Mouse (Mus musculus) embryonic facial prominence, embryonic 11.5 days (tissue): ENCODE data around the gene Pitx3. TPM values are rescaled to one million over a fixed set of nuclear protein-coding genes. Genes with fewer than 3 reads are reported as not detected.
A peak's percentile ranks its signal among the peaks of the same experiment; 100 is the strongest.

ENCODE experiments used
- ATAC-seq: fragments of 200-750 bp; cut with Nextera tagmentation; replicated peaks from 2 replicates; pipeline ENCODE4 v1.8.0; 2017; ENCODE audit warnings: low read depth; ENCODE audit not compliant: insufficient number of reproducible peaks, low FRiP score, low TSS enrichment
- DNase-seq: peaks from one replicate; pipeline ENCODE4 v3.0.0-alpha.2; 2015; ENCODE audit warnings: low spot score
- H3K27ac ChIP-seq: fragments of 300-500 bp; sonication (generic); replicated peaks from 2 replicates; pipeline ENCODE4 v1.5.1; 2014; ENCODE audit warnings: mild to moderate bottlenecking, low read depth, low read length, control low read depth
- H3K27me3 ChIP-seq: fragments of 300-500 bp; sonication (generic); 2 replicates; pipeline ENCODE4 v1.6.1; 2014; ENCODE audit warnings: mild to moderate bottlenecking, low read length, moderate library complexity, mixed read lengths; ENCODE audit not compliant: control insufficient read depth, insufficient read depth
- H3K36me3 ChIP-seq: fragments of 300-500 bp; sonication (generic); replicated peaks from 2 replicates; pipeline ENCODE4 v1.6.1; 2014; ENCODE audit warnings: low read depth, mild to moderate bottlenecking, low read length, moderate library complexity, mixed read lengths; ENCODE audit not compliant: control insufficient read depth, insufficient read depth
- H3K4me1 ChIP-seq: fragments of 300-500 bp; sonication (generic); 2 replicates; pipeline ENCODE4 v1.6.1; 2014; ENCODE audit warnings: low read length, mixed read lengths; ENCODE audit not compliant: control insufficient read depth, insufficient read depth
- H3K4me2 ChIP-seq: fragments of 300-500 bp; sonication (generic); 2 replicates; pipeline ENCODE4 v1.6.1; 2014; ENCODE audit warnings: low read depth, mild to moderate bottlenecking, control low read depth, low read length, moderate library complexity
- H3K4me3 ChIP-seq: fragments of 300-500 bp; sonication (generic); 2 replicates; pipeline ENCODE4 v1.5.1; 2014; ENCODE audit warnings: low read depth, low read length, control low read depth
- H3K9ac ChIP-seq: fragments of 300-500 bp; sonication (generic); replicated peaks from 2 replicates; pipeline ENCODE4 v1.6.1; 2014; ENCODE audit warnings: mild to moderate bottlenecking, control low read depth, low read length
- H3K9me3 ChIP-seq: fragments of 300-500 bp; sonication (generic); replicated peaks from 2 replicates; pipeline ENCODE4 v1.6.1; 2016; ENCODE audit warnings: mild to moderate bottlenecking, low read length, inconsistent platforms, mixed read lengths; ENCODE audit not compliant: control insufficient read depth
- WGBS: fragments of 180-500 bp; shearing (Covaris S2); extraction: QIAGEN DNeasy Blood & Tissue Kit; methylation state at CpG from one replicate; pipeline ENCODE4 v1.1.7; 2014; 5-methylcytosine and 5-hydroxymethylcytosine counted together
- polyA plus RNA-seq: library from polyadenylated mRNA; unstranded; fragments of >200 nt; fragmentation: Nextera tagmentation; extraction: Ambion mirVana; gene quantifications from 2 replicates; pipeline ENCODE4 v1.2.1, GENCODE M21; 2014

The Pitx3 gene
- polyA plus RNA-seq, result 1.7 and 2.0 TPM in 2 replicates

DNA sequence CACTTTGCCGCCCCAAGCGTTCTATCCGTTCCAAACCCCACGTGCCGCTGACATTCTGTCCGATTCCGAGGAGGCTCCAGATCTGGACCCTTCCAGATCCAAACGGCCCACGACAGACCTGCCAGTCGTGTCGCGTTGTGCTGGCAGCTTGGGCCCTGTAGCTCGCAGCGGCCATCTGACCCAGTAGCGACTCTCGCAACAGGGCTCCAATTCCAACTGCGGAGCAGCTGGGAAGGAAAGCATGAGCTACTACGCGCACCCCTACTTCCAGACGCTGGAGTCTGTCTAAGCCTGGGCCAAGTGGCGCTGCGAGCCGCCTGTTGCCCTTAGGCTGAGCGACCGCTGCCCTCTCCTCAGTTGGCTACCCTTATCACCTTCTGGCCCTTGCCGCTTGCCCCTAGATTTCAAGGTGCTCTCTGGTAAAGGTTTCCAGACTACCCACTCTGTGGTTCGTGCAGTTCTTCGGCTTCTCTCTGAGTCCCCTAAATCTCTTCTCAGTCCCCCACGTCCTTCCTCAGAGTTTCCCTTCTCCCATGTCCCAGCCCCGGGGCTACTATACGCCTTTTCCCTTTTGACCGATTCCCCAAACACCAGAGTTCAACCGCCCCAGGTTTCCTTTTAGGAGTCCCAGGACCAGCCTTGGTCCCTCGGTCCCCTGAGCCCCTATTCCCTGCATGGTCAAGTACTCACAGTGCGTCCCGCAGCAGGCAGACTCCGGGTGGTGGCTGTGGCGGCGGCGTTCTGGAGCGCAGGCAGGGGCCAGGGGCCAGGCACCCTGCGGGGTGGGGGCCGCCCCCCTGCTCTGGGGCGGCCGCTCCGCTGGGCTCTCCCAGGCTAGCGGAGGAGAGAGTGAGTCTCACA lies at the start of gene Pitx3:
Gene Pitx3, minus strand, starts transcription at position 816 of the 861 bp plus-strand sequence.
- H3K4me1 ChIP-seq, result no peaks in the 10 kb centered on the region
- no peaks in the 10 kb centered on the region for H3K36me3 ChIP-seq
- H3K9me3 ChIP-seq, result no peaks in the 10 kb centered on the region
- ATAC-seq (0 out of 2 replicates have a peak, but pooled peaks have one; percentile 1), DNase-seq (peak; percentile 26)
- WGBS, result under 1% methylated on average over 46 of the region's 47 CpGs
- H3K9ac ChIP-seq, result no peak within 1 kb of the TSS
- H3K4me3 ChIP-seq, result peak within 1 kb of the TSS; percentile 40
- peaks cover 42% of the 10 kb centered on the region for H3K27me3 ChIP-seq
- H3K4me2 ChIP-seq, result peak within 1 kb of the TSS; percentile 91
- no peak within 1 kb of the TSS for H3K27ac ChIP-seq

DNA sequence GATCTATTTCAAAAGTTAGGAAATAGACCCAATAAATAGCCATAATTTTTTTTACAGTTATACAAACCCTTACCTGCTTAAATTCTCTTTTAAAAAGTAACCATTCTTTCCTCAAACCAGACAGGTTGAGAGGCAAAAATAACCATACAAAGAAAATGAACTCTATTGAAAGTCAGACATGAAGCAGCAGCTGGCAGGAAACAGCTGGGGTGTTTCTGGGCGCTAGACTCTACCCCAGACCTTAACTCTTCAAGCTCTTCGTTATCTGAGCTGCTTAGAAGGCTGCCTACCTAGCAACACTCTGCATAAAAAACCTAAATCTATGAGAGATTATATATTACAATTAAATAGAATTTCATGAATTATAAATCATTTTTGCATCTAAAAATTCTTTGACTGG lies 39.1 kb upstream of the Pitx3 start:
- H3K4me1 ChIP-seq, result no peaks in the 10 kb centered on the region
- no peak overlapping the region for H3K4me2 ChIP-seq
- H3K4me3 ChIP-seq, result no peak overlapping the region
- H3K9me3 ChIP-seq, result no peaks in the 10 kb centered on the region
- ATAC-seq, result no peak
- no peak overlapping the region for H3K9ac ChIP-seq
- H3K27ac ChIP-seq, result no peak overlapping the region
- WGBS, result 75% methylated on average over 2 of the region's 2 CpGs
- no peak for DNase-seq
- no peaks in the 10 kb centered on the region for H3K27me3 ChIP-seq
- no peaks in the 10 kb centered on the region for H3K36me3 ChIP-seq

DNA sequence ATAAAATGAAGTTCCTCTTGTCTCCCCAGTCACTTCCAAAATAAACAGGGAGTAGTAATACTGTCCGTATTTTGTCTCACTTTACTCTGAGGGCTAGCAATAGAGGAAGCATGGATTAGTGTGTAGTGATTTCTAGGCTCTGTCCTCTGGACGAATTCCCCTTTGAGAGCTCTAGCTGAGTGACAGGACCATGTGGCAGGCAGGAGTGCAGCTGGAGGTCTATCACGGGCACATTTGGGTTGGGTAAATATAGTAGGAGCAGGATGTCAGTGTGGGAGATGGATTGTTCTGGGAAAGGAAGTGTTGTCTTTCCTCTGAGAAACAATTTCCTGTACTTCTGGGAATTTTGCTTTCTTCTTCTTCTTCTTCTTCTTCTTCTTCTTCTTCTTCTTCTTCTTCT lies 38.5 kb upstream of the Pitx3 start:
- no peak overlapping the region for H3K27ac ChIP-seq
- H3K36me3 ChIP-seq, result no peaks in the 10 kb centered on the region
- ATAC-seq (no peak), DNase-seq (peak; percentile 2)
- WGBS, result 40% methylated on average over 3 of the region's 3 CpGs
- H3K9me3 ChIP-seq, result no peaks in the 10 kb centered on the region
- H3K4me1 ChIP-seq, result no peaks in the 10 kb centered on the region
- no peak overlapping the region for H3K4me3 ChIP-seq
- H3K9ac ChIP-seq, result no peak overlapping the region
- H3K27me3 ChIP-seq, result no peaks in the 10 kb centered on the region
- no peak overlapping the region for H3K4me2 ChIP-seq

DNA sequence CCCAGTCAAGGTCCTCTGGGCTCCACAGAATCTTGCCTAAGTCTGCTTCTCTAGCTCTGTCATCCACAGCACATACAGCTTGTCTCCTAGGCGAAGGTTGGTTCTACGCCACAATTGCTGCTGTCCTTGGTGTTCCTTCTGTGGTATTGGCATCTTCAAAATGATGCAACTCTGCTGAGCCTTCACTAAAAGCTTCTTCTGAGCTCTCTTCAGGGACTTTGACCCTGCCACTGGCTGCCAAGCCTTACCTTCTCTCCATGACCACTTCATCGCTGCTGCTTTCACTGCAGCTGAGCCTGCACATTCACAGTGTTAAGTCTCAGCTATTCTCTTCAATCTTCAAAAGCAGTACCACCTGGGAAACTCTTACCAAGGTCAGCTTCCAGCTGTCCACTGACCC lies 34.1 kb upstream of the Pitx3 start:
- DNase-seq (no peak), ATAC-seq (no peak)
- no peak overlapping the region for H3K4me2 ChIP-seq
- WGBS, result 93% methylated on average over 3 of the region's 3 CpGs
- H3K4me1 ChIP-seq, result no peaks in the 10 kb centered on the region
- H3K4me3 ChIP-seq, result no peak overlapping the region
- H3K27me3 ChIP-seq, result no peaks in the 10 kb centered on the region
- no peaks in the 10 kb centered on the region for H3K9me3 ChIP-seq
- H3K36me3 ChIP-seq, result no peaks in the 10 kb centered on the region
- H3K27ac ChIP-seq, result no peak overlapping the region
- no peak overlapping the region for H3K9ac ChIP-seq

DNA sequence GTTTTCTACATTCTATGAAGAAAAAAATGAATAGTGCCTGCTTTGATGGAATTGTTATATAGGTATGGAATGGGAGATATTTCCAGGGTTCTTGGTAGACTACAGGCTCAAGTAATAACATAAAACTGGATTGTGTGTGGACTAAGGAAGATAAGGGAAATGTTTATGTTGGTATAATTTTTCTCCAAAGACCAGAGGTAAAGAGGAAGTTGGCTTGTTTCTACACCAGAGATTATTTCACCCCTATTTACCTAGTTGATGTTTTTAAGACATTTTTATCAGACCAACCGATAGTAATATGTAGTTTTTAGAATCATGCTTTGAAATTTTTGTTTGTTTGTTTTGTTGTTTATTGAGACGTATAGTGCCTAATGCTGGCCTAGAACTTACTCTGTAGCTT lies 32.1 kb upstream of the Pitx3 start:
- Histone ChIP-seq H3K27me3 (no peaks in the 10 kb centered on the region), H3K4me1 (no peaks in the 10 kb centered on the region), H3K4me3 (no peak overlapping the region), H3K9me3 (no peaks in the 10 kb centered on the region), H3K9ac (no peak overlapping the region), H3K4me2 (no peak overlapping the region), H3K36me3 (no peaks in the 10 kb centered on the region), H3K27ac (no peak overlapping the region)
- 93% methylated on average over 2 of the region's 2 CpGs for WGBS
- DNase-seq (no peak), ATAC-seq (no peak)

DNA sequence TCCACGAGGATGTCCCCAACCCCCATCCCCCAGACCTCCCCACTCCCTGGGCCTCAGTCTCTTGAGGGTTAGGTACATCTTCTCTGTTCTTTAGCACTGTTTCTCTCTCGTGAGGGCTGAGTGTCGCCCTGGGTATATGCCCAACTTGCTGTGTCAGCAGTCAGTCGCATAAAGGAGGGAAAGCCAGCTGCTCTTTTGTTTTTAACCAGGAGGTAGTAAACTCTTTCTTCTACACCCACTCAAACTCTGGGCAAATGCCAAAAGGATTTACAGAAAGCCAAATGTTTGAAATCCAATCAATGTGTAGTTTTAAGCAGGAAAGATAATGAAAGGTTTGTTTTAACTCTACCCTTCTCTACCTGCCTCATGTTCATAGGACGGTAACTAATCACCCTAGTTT lies 28.9 kb upstream of the Pitx3 start:
- no peak overlapping the region for H3K9ac ChIP-seq
- H3K36me3 ChIP-seq, result no peaks in the 10 kb centered on the region
- no peaks in the 10 kb centered on the region for H3K4me1 ChIP-seq
- H3K9me3 ChIP-seq, result no peaks in the 10 kb centered on the region
- no peak overlapping the region for H3K27ac ChIP-seq
- H3K4me3 ChIP-seq, result no peak overlapping the region
- WGBS, result 59% methylated on average over 5 of the region's 5 CpGs
- ATAC-seq (no peak), DNase-seq (no peak)
- no peak overlapping the region for H3K4me2 ChIP-seq
- H3K27me3 ChIP-seq, result no peaks in the 10 kb centered on the region

DNA sequence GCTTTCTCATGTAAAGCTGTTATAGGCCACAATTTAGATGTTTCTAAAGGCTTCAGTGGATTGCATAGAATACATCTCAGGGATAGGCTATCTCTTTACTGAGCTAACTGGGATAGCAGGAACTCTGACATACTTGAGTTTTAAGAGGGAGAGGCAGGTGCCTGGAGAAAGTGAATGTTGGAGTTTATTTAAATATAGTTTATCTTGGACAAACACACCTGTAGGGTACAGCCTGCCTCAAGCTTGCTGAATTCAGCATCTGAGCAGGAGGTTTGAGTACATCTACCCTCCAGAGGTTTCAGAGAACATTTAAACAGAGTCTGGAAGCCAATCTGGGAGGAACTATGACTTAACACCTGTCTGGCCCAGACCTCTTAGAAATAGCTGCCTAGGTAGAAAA lies 27.0 kb upstream of the Pitx3 start:
- H3K4me3 ChIP-seq, result no peak overlapping the region
- no peaks in the 10 kb centered on the region for H3K4me1 ChIP-seq
- no peaks in the 10 kb centered on the region for H3K9me3 ChIP-seq
- no peak for DNase-seq
- H3K27me3 ChIP-seq, result no peaks in the 10 kb centered on the region
- no peak overlapping the region for H3K27ac ChIP-seq
- H3K4me2 ChIP-seq, result no peak overlapping the region
- no peak for ATAC-seq
- H3K9ac ChIP-seq, result no peak overlapping the region
- no peaks in the 10 kb centered on the region for H3K36me3 ChIP-seq

DNA sequence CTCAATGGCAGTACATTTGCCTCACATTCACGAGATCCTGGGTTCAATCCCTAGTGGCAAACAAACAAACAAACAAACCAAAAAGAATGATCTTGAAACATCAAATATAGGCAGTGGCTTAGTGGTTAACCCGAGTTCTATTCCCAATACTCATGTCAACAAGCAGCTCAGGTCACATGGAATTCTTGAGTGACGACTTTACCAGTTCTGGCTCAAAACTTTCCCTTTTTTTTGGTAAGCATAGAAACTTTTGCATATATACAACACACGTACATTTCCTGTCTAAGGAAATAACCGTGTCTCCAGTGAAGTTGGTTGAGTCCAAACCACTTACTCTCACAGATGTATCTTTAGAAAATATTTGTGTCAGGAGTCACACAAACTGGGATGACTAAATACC lies 24.4 kb upstream of the Pitx3 start:
- H3K27ac ChIP-seq, result no peak overlapping the region
- ATAC-seq (no peak), DNase-seq (no peak)
- H3K4me3 ChIP-seq, result no peak overlapping the region
- H3K36me3 ChIP-seq, result no peaks in the 10 kb centered on the region
- no peak overlapping the region for H3K4me2 ChIP-seq
- H3K9ac ChIP-seq, result no peak overlapping the region
- no peaks in the 10 kb centered on the region for H3K9me3 ChIP-seq
- H3K4me1 ChIP-seq, result no peaks in the 10 kb centered on the region
- 82% methylated on average over 5 of the region's 5 CpGs for WGBS
- no peaks in the 10 kb centered on the region for H3K27me3 ChIP-seq
